Mouse (Mus musculus): ENCODE measurements around the gene Spryd4. TPM values are rescaled to one million over a fixed set of nuclear protein-coding genes. Genes with fewer than 3 reads are reported as not detected.

The Spryd4 gene
- total RNA-seq, 2 experiments from 2014 or later: 11.5 to 12.6 TPM

Other genes with a start within 250 kb of the Spryd4 start
- not detected for gene Hsd17b6, start 204.2 kb downstream of the Spryd4 start, total RNA-seq (2021)
- 10 to 100 TPM; 10.5 to 10.9 TPM for gene Prim1, start 196.6 kb downstream of the Spryd4 start, total RNA-seq (2021)
- gene Naca, start 176.2 kb downstream of the Spryd4 start, total RNA-seq (2021): 100 to 1,000 TPM; 351 to 355 TPM
- gene Ptges3, start 152.9 kb downstream of the Spryd4 start, total RNA-seq (2021): 100 to 1,000 TPM; 149 to 156 TPM
- 1,000 to 10,000 TPM; 1,572 to 1,686 TPM for gene Atp5b, start 128.5 kb downstream of the Spryd4 start, total RNA-seq (2021)
- 10 to 100 TPM; 29.5 to 31.3 TPM for gene Baz2a, start 120.2 kb downstream of the Spryd4 start, total RNA-seq (2021)
- 10 to 100 TPM; 10.7 to 11.6 TPM for gene Rbms2, start 31.5 kb downstream of the Spryd4 start, total RNA-seq (2021)
- gene Gls2, start 17.4 kb downstream of the Spryd4 start, total RNA-seq (2021): 10 to 100 TPM; 17.8 to 18.7 TPM
- gene Mip, start 14.0 kb upstream of the Spryd4 start, total RNA-seq (2021): not detected
- gene Timeless, start 20.3 kb upstream of the Spryd4 start, total RNA-seq (2021): 1 to 10 TPM; 8.3 to 9.7 TPM
- not detected for gene Apon, start 42.3 kb upstream of the Spryd4 start, total RNA-seq (2021)
- gene Apof, start 56.9 kb upstream of the Spryd4 start, total RNA-seq (2021): not detected
- gene Stat2, start 58.8 kb upstream of the Spryd4 start, total RNA-seq (2021): 10 to 100 TPM; 20.2 to 26.0 TPM
- gene Il23a, start 86.9 kb upstream of the Spryd4 start, total RNA-seq (2021): under 1 TPM; 0.43 to 0.58 TPM
- gene Pan2, start 91.5 kb upstream of the Spryd4 start, total RNA-seq (2021): 10 to 100 TPM; 13.0 to 14.1 TPM
- 10 to 100 TPM; 64.4 to 69.7 TPM for gene Cnpy2, start 110.7 kb upstream of the Spryd4 start, total RNA-seq (2021)
- 100 to 1,000 TPM; 287 to 288 TPM for gene Cs, start 125.9 kb upstream of the Spryd4 start, total RNA-seq (2021)
- 10 to 100 TPM; 69.8 to 74.6 TPM for gene Coq10a, start 157.2 kb upstream of the Spryd4 start, total RNA-seq (2021)
- 10 to 100 TPM; 74.4 TPM for gene Ankrd52, start 165.3 kb upstream of the Spryd4 start, total RNA-seq (2021)
- under 1 TPM; 0.56 to 0.69 TPM for gene Slc39a5, start 189.4 kb upstream of the Spryd4 start, total RNA-seq (2021)
- 10 to 100 TPM; 88.5 to 93.8 TPM for gene Nabp2, start 199.7 kb upstream of the Spryd4 start, total RNA-seq (2021)
- 10 to 100 TPM; 79.3 to 81.6 TPM for gene Rnf41, start 199.8 kb upstream of the Spryd4 start, total RNA-seq (2021)
- gene Smarcc2, start 247.4 kb upstream of the Spryd4 start, total RNA-seq (2021): 100 to 1,000 TPM; 204 to 226 TPM

All from left cerebral cortex, postnatal 10 days (tissue).